Mouse (Mus musculus): ENCODE results near the gene Glod4. TPM values are rescaled to one million over a fixed set of nuclear protein-coding genes. Genes with fewer than 3 reads are reported as not detected.
A peak's percentile ranks its signal among the peaks of the same experiment; 100 is the strongest.

Gene Glod4
- polyA plus RNA-seq, 1 experiment from 2014 or later: 126 TPM

DNA sequence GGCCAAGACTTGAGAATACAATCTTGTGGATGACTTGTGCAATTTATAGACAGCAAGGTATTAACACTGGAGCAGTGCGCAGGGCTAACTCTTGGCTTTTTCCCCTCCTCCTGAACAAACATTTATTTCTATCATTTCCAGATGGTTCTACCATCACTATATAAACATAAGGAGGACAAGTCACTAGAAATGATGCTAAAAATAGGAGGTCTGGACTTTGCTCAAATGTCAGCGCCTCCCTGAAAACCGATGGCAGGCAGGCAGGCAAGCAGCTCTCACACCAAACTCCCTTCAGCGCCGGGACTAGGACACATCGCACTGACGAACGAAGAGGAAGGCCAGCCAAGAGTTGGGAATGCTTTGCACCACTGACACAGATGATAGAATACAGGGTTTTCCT, 118.1 kb downstream of the Glod4 start:
- Histone ChIP-seq H3K9me3 (replicated peaks; ENCODE audit: control insufficient read depth, low read length) (no peaks in the 10 kb centered on the region), H3K4me3 (replicated peaks; ENCODE audit: low read length) (no peak overlapping the region), H3K27me3 (ENCODE audit: control insufficient read depth, insufficient read depth, low read length) (no peaks in the 10 kb centered on the region), H3K4me2 (ENCODE audit: low read depth, low read length) (no peak overlapping the region), H3K36me3 (ENCODE audit: control insufficient read depth, insufficient read depth, low read length) (no peaks in the 10 kb centered on the region), H3K27ac (ENCODE audit: low read length) (peak overlapping the region; percentile 77), H3K9ac (ENCODE audit: low read length) (no peak overlapping the region), H3K4me1 (ENCODE audit: control insufficient read depth, insufficient read depth, low read length) (peaks cover 22% of the 10 kb centered on the region)
- peak; percentile 81; the same call in 1 of the 2 replicates for ATAC-seq (ENCODE audit: insufficient read depth, low FRiP score)
- whole genome bisulfite sequencing: 38% methylated on average over 8 of the region's 8 CpGs

DNA sequence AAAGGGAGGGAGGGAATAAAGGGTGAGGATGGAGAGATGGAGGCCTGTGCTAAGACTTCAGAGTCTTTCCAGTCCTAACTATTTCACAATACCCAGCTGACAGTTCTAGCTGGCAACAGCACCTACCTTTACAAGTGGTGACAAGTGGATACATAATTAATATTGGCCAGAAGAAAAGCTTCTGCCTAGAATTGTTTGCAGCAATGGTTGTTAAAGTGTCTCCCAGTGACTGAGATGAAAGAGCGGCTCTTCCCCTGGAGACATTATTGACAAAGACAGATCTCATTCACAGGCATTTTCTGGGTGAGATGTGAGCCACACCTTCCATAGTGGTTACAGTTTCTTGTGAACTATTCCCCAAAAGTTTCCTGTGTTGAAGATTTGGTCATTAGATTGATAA, 120.0 kb downstream of the Glod4 start:
- H3K4me3 ChIP-seq (replicated peaks; ENCODE audit: low read length): no peak overlapping the region
- H3K9ac ChIP-seq (ENCODE audit: low read length): no peak overlapping the region
- H3K27ac ChIP-seq (ENCODE audit: low read length): no peak overlapping the region; the same call in 1 of the 2 replicates
- WGBS: 89% methylated on average over 1 of the region's 1 CpGs
- ATAC-seq (ENCODE audit: insufficient read depth, low FRiP score): no peak
- no peaks in the 10 kb centered on the region for H3K9me3 ChIP-seq (replicated peaks; ENCODE audit: control insufficient read depth, low read length)
- no peak overlapping the region for H3K4me2 ChIP-seq (ENCODE audit: low read depth, low read length)
- no peaks in the 10 kb centered on the region for H3K27me3 ChIP-seq (ENCODE audit: control insufficient read depth, insufficient read depth, low read length)
- no peaks in the 10 kb centered on the region for H3K36me3 ChIP-seq (ENCODE audit: control insufficient read depth, insufficient read depth, low read length)
- H3K4me1 ChIP-seq (ENCODE audit: control insufficient read depth, insufficient read depth, low read length): peaks cover 26% of the 10 kb centered on the region

DNA sequence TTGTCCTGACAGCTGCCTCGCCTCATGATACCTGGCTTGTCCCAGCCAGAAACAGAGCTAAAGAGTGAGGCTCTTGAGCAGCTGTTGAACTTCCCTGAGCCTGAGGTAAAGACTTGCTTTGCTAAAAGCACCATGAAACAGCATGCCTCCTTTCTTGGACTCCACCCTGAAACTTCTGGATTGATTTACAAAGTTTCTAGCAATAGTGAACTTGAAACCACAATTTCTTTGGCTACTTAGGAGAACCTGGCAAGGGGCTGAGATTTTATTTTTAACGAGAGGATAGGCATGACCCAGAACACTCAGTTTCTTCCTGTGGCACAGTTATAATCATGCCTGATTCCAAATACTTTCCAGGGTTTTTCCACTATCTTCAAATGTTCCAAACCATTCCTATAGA, 121.0 kb downstream of the Glod4 start:
- no peak for ATAC-seq (ENCODE audit: insufficient read depth, low FRiP score)
- 74% methylated on average over 2 of the region's 2 CpGs for WGBS
- H3K27me3 ChIP-seq (ENCODE audit: control insufficient read depth, insufficient read depth, low read length): no peaks in the 10 kb centered on the region
- H3K9me3 ChIP-seq (replicated peaks; ENCODE audit: control insufficient read depth, low read length): no peaks in the 10 kb centered on the region
- peaks cover 26% of the 10 kb centered on the region for H3K4me1 ChIP-seq (ENCODE audit: control insufficient read depth, insufficient read depth, low read length)
- H3K9ac ChIP-seq (ENCODE audit: low read length): no peak overlapping the region
- H3K27ac ChIP-seq (ENCODE audit: low read length): no peak overlapping the region; the same call in 1 of the 2 replicates
- H3K4me2 ChIP-seq (ENCODE audit: low read depth, low read length): no peak overlapping the region
- no peaks in the 10 kb centered on the region for H3K36me3 ChIP-seq (ENCODE audit: control insufficient read depth, insufficient read depth, low read length)
- H3K4me3 ChIP-seq (replicated peaks; ENCODE audit: low read length): no peak overlapping the region

DNA sequence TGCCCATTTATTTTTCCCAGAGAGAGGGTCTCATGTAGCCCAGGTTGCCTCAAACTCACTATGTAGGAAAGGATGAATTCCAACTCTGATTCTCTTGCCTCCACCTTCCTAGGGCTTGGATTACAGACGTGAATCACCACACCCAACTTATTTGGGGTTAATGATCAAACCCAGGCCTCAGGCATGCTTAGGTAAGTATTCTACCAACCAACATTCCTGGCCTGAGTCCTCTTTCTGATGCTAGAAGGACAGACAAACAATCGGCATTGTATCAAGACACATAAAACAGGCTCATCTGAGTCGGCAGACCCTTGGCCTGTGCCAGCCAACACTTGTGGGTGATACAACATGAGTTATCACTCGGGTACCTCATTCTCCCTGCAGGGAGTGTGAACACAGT, 122.4 kb downstream of the Glod4 start:
- 67% methylated on average over 4 of the region's 4 CpGs for WGBS
- Histone ChIP-seq H3K4me1 (ENCODE audit: control insufficient read depth, insufficient read depth, low read length) (peaks cover 26% of the 10 kb centered on the region), H3K27me3 (ENCODE audit: control insufficient read depth, insufficient read depth, low read length) (no peaks in the 10 kb centered on the region), H3K27ac (ENCODE audit: low read length) (peak overlapping the region; percentile 29; the same call in 1 of the 2 replicates), H3K4me2 (ENCODE audit: low read depth, low read length) (no peak overlapping the region), H3K4me3 (replicated peaks; ENCODE audit: low read length) (no peak overlapping the region), H3K9ac (ENCODE audit: low read length) (no peak overlapping the region), H3K9me3 (replicated peaks; ENCODE audit: control insufficient read depth, low read length) (no peaks in the 10 kb centered on the region), H3K36me3 (ENCODE audit: control insufficient read depth, insufficient read depth, low read length) (0 out of 2 replicates have a peak, but pooled peaks cover 10% of the 10 kb centered on the region)
- ATAC-seq (ENCODE audit: insufficient read depth, low FRiP score): no peak

DNA sequence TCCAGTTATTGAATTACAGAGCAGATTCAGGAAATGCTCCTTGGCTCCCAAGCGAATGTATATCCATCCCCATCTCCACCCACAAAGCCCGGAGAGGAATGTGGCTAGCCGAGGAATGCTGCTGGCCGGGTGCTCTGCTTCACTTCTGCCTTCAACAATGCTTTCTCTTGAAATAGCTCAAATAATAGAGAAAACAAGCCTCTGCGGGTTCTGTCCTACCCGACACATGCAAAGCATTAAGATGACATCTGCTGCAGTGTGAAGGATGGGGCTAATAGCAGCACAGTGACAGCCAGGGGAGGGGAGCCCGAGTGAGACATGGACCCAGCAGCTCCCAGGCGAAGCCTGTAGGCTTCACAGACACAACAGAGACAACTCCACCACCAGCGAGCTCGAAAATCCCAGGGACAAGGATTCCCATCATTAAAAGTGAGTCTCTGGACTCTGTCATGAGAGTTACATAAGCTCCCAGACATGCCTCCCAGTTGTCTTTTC, 123.1 kb downstream of the Glod4 start:
- Histone ChIP-seq H3K4me2 (ENCODE audit: low read depth, low read length) (no peak overlapping the region), H3K4me1 (ENCODE audit: control insufficient read depth, insufficient read depth, low read length) (peaks cover 20% of the 10 kb centered on the region), H3K9ac (ENCODE audit: low read length) (no peak overlapping the region), H3K27me3 (ENCODE audit: control insufficient read depth, insufficient read depth, low read length) (no peaks in the 10 kb centered on the region), H3K36me3 (ENCODE audit: control insufficient read depth, insufficient read depth, low read length) (0 out of 2 replicates have a peak, but pooled peaks cover 10% of the 10 kb centered on the region), H3K9me3 (replicated peaks; ENCODE audit: control insufficient read depth, low read length) (no peaks in the 10 kb centered on the region), H3K4me3 (replicated peaks; ENCODE audit: low read length) (no peak overlapping the region), H3K27ac (ENCODE audit: low read length) (peak overlapping the region; percentile 73)
- 27% methylated on average over 10 of the region's 10 CpGs for WGBS
- peak; percentile 58; the same call in 1 of the 2 replicates for ATAC-seq (ENCODE audit: insufficient read depth, low FRiP score)

DNA sequence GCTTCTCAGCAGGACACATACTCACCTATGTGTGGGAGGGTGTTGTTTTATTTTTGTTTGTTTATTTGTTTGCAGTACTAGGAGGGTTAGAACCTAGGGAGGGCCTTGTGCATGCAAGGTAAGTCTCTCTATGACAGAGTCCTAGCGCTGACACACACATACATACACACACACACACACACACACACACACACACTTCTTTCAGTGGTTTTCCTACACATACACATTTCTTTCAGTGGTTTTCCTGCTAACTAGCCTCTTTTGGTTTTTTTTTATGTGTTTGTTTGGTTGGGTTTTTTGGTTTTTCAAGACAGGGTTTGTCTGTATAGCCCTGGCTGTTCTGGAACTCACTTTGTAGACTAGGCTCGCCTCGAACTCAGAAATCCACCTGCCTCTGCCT, 133.1 kb downstream of the Glod4 start:
- Histone ChIP-seq H3K36me3 (ENCODE audit: control insufficient read depth, insufficient read depth, low read length) (no peaks in the 10 kb centered on the region), H3K4me1 (ENCODE audit: control insufficient read depth, insufficient read depth, low read length) (peaks cover 11% of the 10 kb centered on the region), H3K27me3 (ENCODE audit: control insufficient read depth, insufficient read depth, low read length) (no peaks in the 10 kb centered on the region), H3K9ac (ENCODE audit: low read length) (no peak overlapping the region), H3K27ac (ENCODE audit: low read length) (no peak overlapping the region), H3K4me3 (replicated peaks; ENCODE audit: low read length) (no peak overlapping the region), H3K9me3 (replicated peaks; ENCODE audit: control insufficient read depth, low read length) (no peaks in the 10 kb centered on the region), H3K4me2 (ENCODE audit: low read depth, low read length) (no peak overlapping the region)
- 96% methylated on average over 3 of the region's 3 CpGs for WGBS
- ATAC-seq (ENCODE audit: insufficient read depth, low FRiP score): no peak

DNA sequence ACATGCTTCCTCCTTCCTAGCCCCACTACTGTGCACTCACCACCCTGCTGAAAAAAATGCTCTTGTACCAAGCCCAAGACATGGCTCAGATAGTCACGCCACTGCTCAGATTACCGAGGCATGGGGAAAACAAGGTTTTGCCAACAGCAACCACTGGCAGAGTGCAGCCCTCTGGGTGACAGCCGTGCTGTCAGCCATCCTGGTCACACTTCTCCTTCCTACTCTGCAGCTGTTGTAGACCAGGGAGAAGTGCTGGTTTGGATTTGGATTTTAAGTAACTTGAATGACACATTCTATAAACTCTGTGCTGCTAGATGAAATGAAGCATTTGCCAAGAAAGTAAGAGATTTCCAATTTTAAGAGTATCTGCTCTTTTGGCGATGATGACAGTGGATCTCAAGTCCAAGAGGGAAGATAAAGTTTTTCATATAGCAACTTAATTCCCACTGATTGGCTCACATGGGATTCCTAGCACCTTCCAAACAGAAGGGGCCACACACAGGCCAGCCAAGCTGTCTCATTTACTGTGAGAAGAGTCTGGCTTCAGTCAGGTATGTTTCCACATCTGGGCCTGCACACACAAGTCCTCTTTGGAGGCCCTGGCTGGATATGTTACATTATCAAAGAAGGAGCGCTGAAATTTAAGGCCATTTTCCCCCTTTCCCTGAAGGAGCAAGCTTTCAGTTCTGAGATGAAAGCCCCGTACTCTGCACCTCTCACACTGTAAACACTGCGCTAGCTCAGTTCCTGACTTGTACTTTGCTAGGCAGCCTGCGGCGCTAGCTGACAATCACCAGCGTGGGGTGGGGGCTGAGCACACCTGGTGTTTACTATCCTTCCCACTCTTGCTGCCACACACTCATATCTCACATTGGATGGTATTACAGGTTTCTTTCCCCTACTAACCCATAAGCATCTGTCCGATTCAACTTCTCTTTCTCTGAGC, 136.7 kb downstream of the Glod4 start:
- Histone ChIP-seq H3K4me2 (ENCODE audit: low read depth, low read length) (no peak overlapping the region), H3K9ac (ENCODE audit: low read length) (no peak overlapping the region; the same call in 1 of the 2 replicates), H3K4me1 (ENCODE audit: control insufficient read depth, insufficient read depth, low read length) (peaks cover 11% of the 10 kb centered on the region), H3K9me3 (replicated peaks; ENCODE audit: control insufficient read depth, low read length) (no peaks in the 10 kb centered on the region), H3K27ac (ENCODE audit: low read length) (peak overlapping the region; percentile 69), H3K27me3 (ENCODE audit: control insufficient read depth, insufficient read depth, low read length) (no peaks in the 10 kb centered on the region), H3K4me3 (replicated peaks; ENCODE audit: low read length) (no peak overlapping the region), H3K36me3 (ENCODE audit: control insufficient read depth, insufficient read depth, low read length) (no peaks in the 10 kb centered on the region)
- ATAC-seq (ENCODE audit: insufficient read depth, low FRiP score): peak; percentile 82
- WGBS: 36% methylated on average over 11 of the region's 11 CpGs

DNA sequence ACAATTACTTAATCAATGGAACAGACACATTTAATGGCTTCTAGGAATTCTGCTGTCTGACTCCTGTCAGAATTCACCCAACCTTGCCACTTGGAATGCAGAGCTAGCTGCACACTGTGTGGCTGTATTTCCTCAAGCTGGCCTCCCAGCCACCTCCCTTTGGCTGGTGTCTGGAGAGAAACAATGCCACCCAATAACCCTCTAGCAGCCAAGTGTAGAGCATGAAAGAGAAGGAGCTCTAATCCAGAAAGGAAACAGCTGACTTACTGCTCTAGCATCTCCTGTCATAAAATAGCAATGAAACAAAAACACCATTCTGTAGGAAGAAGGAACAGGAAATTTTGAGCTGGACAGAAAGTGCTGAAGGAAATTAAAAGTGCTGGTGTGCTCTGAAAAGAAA, 142.4 kb downstream of the Glod4 start:
- Histone ChIP-seq H3K9me3 (replicated peaks; ENCODE audit: control insufficient read depth, low read length) (no peaks in the 10 kb centered on the region), H3K27ac (ENCODE audit: low read length) (peak overlapping the region; percentile 61), H3K4me1 (ENCODE audit: control insufficient read depth, insufficient read depth, low read length) (peaks cover 31% of the 10 kb centered on the region), H3K4me2 (ENCODE audit: low read depth, low read length) (no peak overlapping the region), H3K36me3 (ENCODE audit: control insufficient read depth, insufficient read depth, low read length) (no peaks in the 10 kb centered on the region), H3K9ac (ENCODE audit: low read length) (no peak overlapping the region), H3K4me3 (replicated peaks; ENCODE audit: low read length) (no peak overlapping the region), H3K27me3 (ENCODE audit: control insufficient read depth, insufficient read depth, low read length) (no peaks in the 10 kb centered on the region)
- no peak for ATAC-seq (ENCODE audit: insufficient read depth, low FRiP score)

DNA sequence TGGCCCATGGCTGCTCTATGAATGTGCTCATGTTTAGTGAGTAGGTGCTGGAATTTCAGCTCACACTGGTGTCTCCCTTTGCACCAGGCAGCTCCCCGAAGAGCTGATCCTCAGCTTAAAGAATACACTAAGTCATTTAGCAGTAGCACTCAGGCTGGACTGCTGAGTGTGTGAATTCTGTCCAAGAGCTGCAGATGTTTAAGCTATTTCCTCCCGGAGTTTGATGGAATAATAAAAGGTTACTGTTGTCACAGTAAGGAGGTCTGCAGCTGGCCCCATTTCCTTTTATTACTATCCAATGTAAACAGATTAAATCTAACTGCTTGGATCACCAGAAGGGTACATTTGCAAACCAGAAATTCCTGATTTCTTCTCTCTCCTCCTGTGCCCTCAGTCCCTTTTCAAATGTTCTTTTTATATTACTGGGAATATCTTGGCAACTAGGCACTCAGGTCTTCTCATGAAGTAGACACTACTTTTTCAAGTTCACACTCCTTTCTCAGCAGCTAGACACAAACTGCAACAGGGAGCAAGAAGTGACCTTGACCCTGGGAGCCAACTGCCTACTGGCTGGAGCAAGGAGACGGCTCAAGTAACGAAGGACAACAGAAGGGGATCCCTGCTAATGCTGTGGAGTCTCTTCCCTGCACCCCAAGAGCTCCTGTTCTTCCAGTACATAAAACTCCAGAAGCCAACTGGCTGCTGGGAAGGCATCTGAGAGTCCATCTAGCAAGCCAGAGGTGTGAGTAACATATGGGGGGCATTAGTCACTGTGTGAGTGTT, 144.1 kb downstream of the Glod4 start:
- 25% methylated on average over 4 of the region's 4 CpGs for WGBS
- Histone ChIP-seq H3K9me3 (replicated peaks; ENCODE audit: control insufficient read depth, low read length) (no peaks in the 10 kb centered on the region), H3K27me3 (ENCODE audit: control insufficient read depth, insufficient read depth, low read length) (no peaks in the 10 kb centered on the region), H3K27ac (ENCODE audit: low read length) (peak overlapping the region; percentile 82), H3K4me3 (replicated peaks; ENCODE audit: low read length) (no peak overlapping the region), H3K36me3 (ENCODE audit: control insufficient read depth, insufficient read depth, low read length) (no peaks in the 10 kb centered on the region), H3K9ac (ENCODE audit: low read length) (no peak overlapping the region; the same call in 1 of the 2 replicates), H3K4me1 (ENCODE audit: control insufficient read depth, insufficient read depth, low read length) (peaks cover 31% of the 10 kb centered on the region), H3K4me2 (ENCODE audit: low read depth, low read length) (no peak overlapping the region)
- peak; percentile 85 for ATAC-seq (ENCODE audit: insufficient read depth, low FRiP score)
